Mouse (Mus musculus) C2C12 (cell line): ENCODE measurements around the gene Cacna2d3.

Source experiments
- CEBPB ChIP-seq: IDR thresholded peaks from one replicate; pipeline ENCODE4 v1.6.1; 2011; ENCODE audit warnings: low read depth, mild to moderate bottlenecking, control low read depth, moderate library complexity
- CTCF ChIP-seq: IDR thresholded peaks from one replicate; pipeline ENCODE4 v1.5.1; 2011; ENCODE audit not compliant: control insufficient read depth, insufficient read depth, insufficient read length
- MYOD1 ChIP-seq: IDR thresholded peaks from one replicate; pipeline ENCODE4 v1.6.1; 2011; ENCODE audit warnings: low read depth; ENCODE audit not compliant: control insufficient read depth, insufficient read length
- MYOG ChIP-seq: IDR thresholded peaks from one replicate; pipeline ENCODE4 v1.6.1; 2011; ENCODE audit not compliant: control insufficient read depth, insufficient read length; ENCODE audit errors: extremely low read depth

- TF ChIP-seq CTCF, result no peak
- no peak for TF ChIP-seq MYOG
- TF ChIP-seq CEBPB, result no peak
- no peak for TF ChIP-seq MYOD1
These were observed 333.9 kb downstream of the Cacna2d3 start for GRCm38 (mm10) chr14:29387761-29388160.
